Mouse (Mus musculus) midbrain, postnatal 0 days (tissue): ENCODE results near the gene Ttc23. TPM values are rescaled to one million over a fixed set of nuclear protein-coding genes. Genes with fewer than 3 reads are reported as not detected.

Source experiments
- ATAC-seq: fragments of 200-750 bp; cut with Nextera tagmentation; 2 replicates; pipeline ENCODE4 v1.8.0; 2017; ENCODE audit warnings: moderate number of reproducible peaks, mild to moderate bottlenecking, moderate TSS enrichment, moderate library complexity; ENCODE audit not compliant: low FRiP score
- DNase-seq: peaks from one replicate; pipeline ENCODE4 v3.0.0-alpha.2; 2015; ENCODE audit warnings: low spot score
- H3K27ac ChIP-seq: fragments of 300-500 bp; sonication (generic); 2 replicates; pipeline ENCODE4 v1.5.1; 2014; ENCODE audit warnings: low read depth, mild to moderate bottlenecking, low read length, mixed read lengths
- H3K27me3 ChIP-seq: fragments of 300-500 bp; sonication (generic); 2 replicates; pipeline ENCODE4 v1.6.1; 2014; ENCODE audit warnings: low read length, control low read depth, mixed read lengths; ENCODE audit not compliant: insufficient read depth
- H3K36me3 ChIP-seq: fragments of 300-500 bp; sonication (generic); 2 replicates; pipeline ENCODE4 v1.6.1; 2014; ENCODE audit warnings: low read length, control low read depth, mixed read lengths; ENCODE audit not compliant: insufficient read depth
- H3K4me1 ChIP-seq: fragments of 300-500 bp; sonication (generic); 2 replicates; pipeline ENCODE4 v1.6.1; 2014; ENCODE audit warnings: mild to moderate bottlenecking, control low read depth, antibody characterized with exemption, low read length, mixed read lengths; ENCODE audit not compliant: insufficient read depth
- H3K4me2 ChIP-seq: fragments of 300-500 bp; sonication (generic); 2 replicates; pipeline ENCODE4 v1.6.1; 2014; ENCODE audit warnings: low read depth, mild to moderate bottlenecking, low read length, mixed read lengths; ENCODE audit not compliant: poor library complexity, severe bottlenecking
- H3K4me3 ChIP-seq: fragments of 300-500 bp; sonication (generic); 2 replicates; pipeline ENCODE4 v1.5.1; 2014; ENCODE audit warnings: low read depth, mild to moderate bottlenecking, low read length, moderate library complexity
- H3K9ac ChIP-seq: fragments of 300-500 bp; sonication (generic); replicated peaks from 2 replicates; pipeline ENCODE4 v1.6.1; 2014; ENCODE audit warnings: mild to moderate bottlenecking, low read length, moderate library complexity, mixed read lengths; ENCODE audit not compliant: poor library complexity, severe bottlenecking
- H3K9me3 ChIP-seq: fragments of 300-500 bp; sonication (generic); 2 replicates; pipeline ENCODE4 v1.6.1; 2016; ENCODE audit warnings: low read length, control low read depth
- CTCF ChIP-seq: IDR thresholded peaks from 2 replicates; pipeline ENCODE4 v1.5.1; 2016; ENCODE audit warnings: antibody characterized with exemption, mild to moderate bottlenecking
- WGBS: fragments of 180-500 bp; shearing (Covaris S2); extraction: QIAGEN DNeasy Blood & Tissue Kit; methylation state at CpG from one replicate; pipeline ENCODE4 v1.1.7; 2014; 5-methylcytosine and 5-hydroxymethylcytosine counted together
- polyA plus RNA-seq: library from polyadenylated mRNA; unstranded; fragments of >200 nt; fragmentation: Nextera tagmentation; extraction: Ambion mirVana; gene quantifications from 2 replicates; pipeline ENCODE4 v1.2.1, GENCODE M21; 2015
- total RNA-seq: library from RNA; depleted of rRNA; stranded (reverse); fragments of >200 nt; gene quantifications from 2 replicates; pipeline ENCODE4 v1.2.3, GENCODE M21; 2014

Gene Ttc23
- total and polyA plus RNA-seq, 2 experiments from 2014 or later = 4.6 to 5.9 TPM

- WGBS = under 1% methylated on average over 83 of the region's 92 CpGs
- no peaks in the 10 kb centered on the region for H3K4me1 ChIP-seq
- no peak for TF ChIP-seq CTCF
- ATAC-seq = peak; percentile 75
- peak; percentile 65 for DNase-seq
- H3K27me3 ChIP-seq = no peaks in the 10 kb centered on the region
- H3K9me3 ChIP-seq = no peaks in the 10 kb centered on the region
- peak overlapping the region; percentile 70 for H3K27ac ChIP-seq
- no peaks in the 10 kb centered on the region for H3K36me3 ChIP-seq
- H3K4me3 ChIP-seq = peak overlapping the region; percentile 65
- H3K4me2 ChIP-seq = peak overlapping the region; percentile 95
- H3K9ac ChIP-seq = peak overlapping the region; percentile 57
Measured at GRCm38 (mm10) chr7:67758858-67759628, 111.8 kb downstream of the Ttc23 start.

DNA sequence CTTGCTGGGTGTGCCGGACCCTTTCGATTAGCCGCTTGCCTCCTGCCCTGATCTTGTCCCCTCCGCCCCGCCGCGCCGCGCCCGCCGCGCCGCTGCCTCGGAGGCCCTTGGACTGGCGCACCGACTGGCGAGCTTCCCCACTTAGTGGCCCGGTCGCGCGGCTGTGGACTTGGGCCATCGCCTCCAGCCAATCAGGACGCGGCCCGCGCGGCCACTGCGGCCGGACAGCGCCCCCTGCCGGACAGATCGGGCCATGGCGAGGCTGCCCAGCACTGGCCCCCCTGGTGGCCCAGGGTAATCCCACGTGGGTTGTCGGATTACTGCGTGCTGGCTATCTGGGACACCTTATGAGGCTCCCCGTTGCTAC lies 112.4 kb downstream of the Ttc23 start, which contains the start of gene Synm:
TSS of gene Synm (minus strand) at position 114 of the 367 bp plus-strand sequence.
- Histone ChIP-seq H3K4me1 (no peaks in the 10 kb centered on the region), H3K27me3 (no peaks in the 10 kb centered on the region), H3K4me3 (peak within 1 kb of the TSS; percentile 65), H3K9me3 (no peaks in the 10 kb centered on the region), H3K36me3 (no peaks in the 10 kb centered on the region), H3K4me2 (peak within 1 kb of the TSS; percentile 95), H3K27ac (peak within 1 kb of the TSS; percentile 70), H3K9ac (peak within 1 kb of the TSS; percentile 57)
- DNase-seq (peak; percentile 88), ATAC-seq (peak; percentile 92)
- peak; percentile 96 for TF ChIP-seq CTCF
- 1% methylated on average over 34 of the region's 37 CpGs for WGBS

- Histone ChIP-seq H3K27ac (no peak overlapping the region), H3K27me3 (no peaks in the 10 kb centered on the region), H3K9ac (no peak overlapping the region), H3K4me2 (no peak overlapping the region), H3K36me3 (no peaks in the 10 kb centered on the region), H3K4me3 (no peak overlapping the region), H3K9me3 (no peaks in the 10 kb centered on the region), H3K4me1 (no peaks in the 10 kb centered on the region)
- 67% methylated on average over 3 of the region's 3 CpGs for WGBS
- TF ChIP-seq CTCF = no peak
- no peak for DNase-seq
- ATAC-seq = no peak
Measured at GRCm38 (mm10) chr7:67763625-67764024, 116.4 kb downstream of the Ttc23 start.

DNA sequence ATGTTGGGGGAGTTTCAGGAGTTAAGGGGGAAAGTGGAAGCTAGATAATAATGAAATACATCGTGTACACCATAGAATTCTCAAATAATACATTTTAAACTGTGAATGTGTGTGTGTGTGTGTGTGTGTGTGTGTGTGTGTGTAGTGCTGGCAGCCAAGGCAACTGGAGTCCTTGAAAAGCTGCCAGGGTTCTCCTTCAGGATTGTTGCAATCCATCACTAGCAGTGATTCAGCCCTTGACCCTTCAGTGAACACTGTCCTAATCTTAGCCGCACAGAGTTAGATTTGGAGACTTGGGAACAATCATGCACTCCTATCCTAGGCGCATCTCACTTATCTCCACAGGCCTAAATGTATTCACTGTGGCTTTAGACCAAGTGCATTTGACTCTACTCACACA lies 120.9 kb downstream of the Ttc23 start:
- DNase-seq (no peak), ATAC-seq (no peak)
- WGBS = 90% methylated on average over 3 of the region's 3 CpGs
- Histone ChIP-seq H3K27ac (no peak overlapping the region), H3K4me2 (no peak overlapping the region), H3K9ac (no peak overlapping the region), H3K4me3 (no peak overlapping the region), H3K9me3 (no peaks in the 10 kb centered on the region), H3K4me1 (no peaks in the 10 kb centered on the region), H3K27me3 (no peaks in the 10 kb centered on the region), H3K36me3 (no peaks in the 10 kb centered on the region)
- no peak for TF ChIP-seq CTCF

DNA sequence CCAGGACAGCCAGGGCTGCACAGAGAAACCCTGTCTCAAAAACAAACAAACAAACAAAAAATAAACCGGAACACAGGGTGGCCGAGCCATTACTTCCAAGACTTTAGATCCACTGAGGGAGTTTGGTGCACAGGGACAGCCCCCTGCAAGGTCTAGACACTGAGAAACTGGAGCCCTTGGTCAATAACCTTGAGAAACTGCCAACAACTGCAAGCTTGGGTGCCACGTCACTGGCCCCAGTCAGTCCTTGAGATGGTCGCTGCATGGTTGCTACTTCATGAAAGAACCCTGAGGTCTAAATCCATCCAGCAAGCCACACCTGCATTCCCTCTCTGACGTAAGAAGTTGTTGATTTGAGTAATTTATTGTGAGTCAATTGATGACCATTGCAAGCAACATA lies 122.3 kb downstream of the Ttc23 start:
- H3K27me3 ChIP-seq = no peaks in the 10 kb centered on the region
- no peak overlapping the region for H3K4me3 ChIP-seq
- H3K27ac ChIP-seq = no peak overlapping the region
- no peak for DNase-seq
- H3K4me1 ChIP-seq = no peaks in the 10 kb centered on the region
- H3K36me3 ChIP-seq = no peaks in the 10 kb centered on the region
- H3K9me3 ChIP-seq = no peaks in the 10 kb centered on the region
- WGBS = 92% methylated on average over 5 of the region's 5 CpGs
- H3K4me2 ChIP-seq = no peak overlapping the region
- H3K9ac ChIP-seq = no peak overlapping the region
- ATAC-seq = no peak
- no peak for TF ChIP-seq CTCF

GRCm38 (mm10) chr7:67772231-67772630 lies 125.0 kb downstream of the Ttc23 start:
- no peak for DNase-seq
- H3K4me1 ChIP-seq = peaks cover 4% of the 10 kb centered on the region; the same call in 1 of the 2 replicates
- no peak for TF ChIP-seq CTCF
- H3K9ac ChIP-seq = no peak overlapping the region
- no peak for ATAC-seq
- H3K4me3 ChIP-seq = no peak overlapping the region
- H3K27ac ChIP-seq = no peak overlapping the region
- H3K9me3 ChIP-seq = no peaks in the 10 kb centered on the region
- no peaks in the 10 kb centered on the region for H3K36me3 ChIP-seq
- no peak overlapping the region for H3K4me2 ChIP-seq
- 94% methylated on average over 9 of the region's 9 CpGs for WGBS
- H3K27me3 ChIP-seq = no peaks in the 10 kb centered on the region
